Mouse (Mus musculus): ENCODE measurements around the gene Polr3e. TPM values are rescaled to one million over a fixed set of nuclear protein-coding genes. Genes with fewer than 3 reads are reported as not detected.

Polr3e gene
- 26.9 and 30.3 TPM in 2 replicates for total RNA-seq (2017)

GRCm38 (mm10) chr7:120917592-120918461 is at the start of gene Polr3e:
TSS of gene Polr3e (plus strand) at chr7:120917744.
- peak; percentile 90 for ATAC-seq (replicated peaks; ENCODE audit: low read depth, poor library complexity, severe bottlenecking)

GRCm38 (mm10) chr7:120869883-120870282 is 47.7 kb upstream of the Polr3e start:
- no peak for ATAC-seq (replicated peaks; ENCODE audit: low read depth, poor library complexity, severe bottlenecking)

DNA sequence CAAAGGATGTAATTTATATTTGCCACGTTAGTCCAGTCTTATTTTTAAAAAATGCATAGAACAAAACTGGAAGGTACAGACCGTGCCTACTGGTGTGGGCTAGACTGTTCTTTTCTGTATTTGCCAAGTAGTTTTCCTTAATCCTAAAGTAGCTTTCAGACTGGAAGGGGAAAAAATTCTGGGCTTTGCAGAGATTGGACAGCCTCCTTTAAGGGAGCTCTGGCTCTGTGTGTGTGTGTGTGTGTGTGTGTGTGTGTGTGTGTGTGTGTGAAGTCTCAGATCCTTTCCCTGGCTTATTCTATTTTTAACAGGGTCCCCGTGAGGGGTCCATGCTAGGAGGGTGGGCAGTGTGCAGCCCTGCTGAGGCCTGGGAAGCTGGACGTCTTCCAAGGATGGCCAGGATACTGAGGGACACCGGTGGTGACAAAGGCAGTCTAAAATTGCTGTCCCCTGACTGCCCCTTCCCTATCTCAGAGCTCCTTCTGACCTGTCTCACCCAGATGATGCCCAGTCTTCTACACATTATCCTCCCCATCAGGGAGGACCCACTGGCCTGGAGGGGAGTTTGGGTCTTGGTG is 47.0 kb upstream of the Polr3e start:
- ATAC-seq (replicated peaks; ENCODE audit: low read depth, poor library complexity, severe bottlenecking) = no peak

- ATAC-seq (replicated peaks; ENCODE audit: low read depth, poor library complexity, severe bottlenecking) = no peak
These were observed 44.5 kb upstream of the Polr3e start for GRCm38 (mm10) chr7:120873083-120873482.

GRCm38 (mm10) chr7:120874021-120874420 is 43.5 kb upstream of the Polr3e start:
- ATAC-seq (replicated peaks; ENCODE audit: low read depth, poor library complexity, severe bottlenecking) = no peak

DNA sequence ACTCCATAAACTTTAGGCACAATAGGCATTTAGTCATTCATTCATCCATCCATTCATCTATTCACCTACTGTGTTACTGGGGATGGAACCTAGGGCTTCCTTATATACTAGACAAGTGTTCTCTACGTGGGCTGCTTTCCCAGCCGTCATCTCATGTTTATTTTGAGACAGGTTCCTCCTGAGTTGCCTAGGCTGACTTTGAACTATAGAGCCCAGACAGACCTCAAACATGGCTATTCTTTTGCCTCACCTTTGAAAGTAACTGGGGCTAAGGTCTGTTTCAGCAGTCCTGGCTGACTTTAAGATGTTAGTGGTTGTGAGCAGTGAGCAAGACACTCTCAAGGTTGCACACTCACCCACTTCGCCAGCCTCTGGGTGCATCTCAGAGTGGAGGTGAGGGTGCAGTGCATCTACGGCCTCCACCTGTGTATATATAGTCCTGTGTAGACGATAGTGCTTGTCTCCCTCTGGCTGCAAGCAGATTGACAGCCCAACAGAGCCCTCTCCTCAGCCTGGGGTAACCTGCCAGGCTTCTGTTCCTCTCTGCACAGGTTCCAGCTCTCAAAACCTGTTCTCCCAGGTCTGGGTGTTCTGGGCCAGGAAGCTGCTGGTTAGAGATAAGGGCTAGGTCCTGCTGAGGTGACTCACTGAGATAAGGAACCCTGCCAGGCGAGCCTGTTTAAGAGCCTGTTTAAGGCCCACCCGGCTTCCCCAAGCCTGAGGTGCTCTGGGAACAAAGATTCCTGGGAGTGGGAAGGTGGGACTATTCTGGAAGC is 42.6 kb upstream of the Polr3e start:
- peak; percentile 88 for ATAC-seq (replicated peaks; ENCODE audit: low read depth, poor library complexity, severe bottlenecking)

DNA sequence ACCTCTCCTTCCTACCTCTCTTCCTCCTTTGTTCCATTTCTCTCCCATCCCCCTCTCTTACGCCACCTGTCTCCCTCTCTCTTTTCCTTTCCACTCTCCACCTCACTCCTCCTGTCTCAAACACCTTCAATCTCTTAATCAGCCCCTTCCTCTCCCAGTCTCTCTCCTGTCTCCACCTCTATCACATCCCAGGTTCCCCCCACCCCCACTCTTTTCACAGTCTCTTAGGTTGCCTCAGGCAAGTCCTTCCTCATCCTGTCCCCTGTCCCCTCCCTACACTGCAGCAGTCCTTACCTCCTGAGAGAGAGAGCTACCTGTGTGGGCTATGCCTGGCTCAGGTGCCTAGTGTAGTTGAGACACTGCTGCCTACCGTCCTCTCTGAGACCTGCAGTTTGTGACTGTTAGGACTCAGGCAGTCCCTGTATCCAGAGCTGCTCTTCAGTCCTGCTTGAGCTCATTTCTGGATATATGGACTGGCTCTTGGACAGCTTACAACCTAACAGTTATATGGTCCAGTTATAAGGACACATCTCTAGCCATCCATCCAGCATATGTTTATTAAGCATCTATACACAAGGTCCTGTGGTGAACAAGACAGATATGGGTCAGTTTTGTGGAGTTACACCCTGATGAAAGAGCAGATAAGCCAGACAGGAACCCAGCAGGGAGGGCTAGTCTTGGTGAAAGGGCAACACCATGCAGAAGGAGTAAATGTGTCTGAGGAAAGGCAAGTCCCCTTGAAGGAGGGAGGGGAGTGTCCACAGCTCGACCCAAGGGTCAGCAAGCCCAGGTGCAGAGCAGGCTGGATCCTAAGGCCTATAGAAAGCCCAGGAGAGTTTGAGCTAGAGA is 41.8 kb upstream of the Polr3e start:
- no peak; the same call in 1 of the 2 replicates for ATAC-seq (replicated peaks; ENCODE audit: low read depth, poor library complexity, severe bottlenecking)

DNA sequence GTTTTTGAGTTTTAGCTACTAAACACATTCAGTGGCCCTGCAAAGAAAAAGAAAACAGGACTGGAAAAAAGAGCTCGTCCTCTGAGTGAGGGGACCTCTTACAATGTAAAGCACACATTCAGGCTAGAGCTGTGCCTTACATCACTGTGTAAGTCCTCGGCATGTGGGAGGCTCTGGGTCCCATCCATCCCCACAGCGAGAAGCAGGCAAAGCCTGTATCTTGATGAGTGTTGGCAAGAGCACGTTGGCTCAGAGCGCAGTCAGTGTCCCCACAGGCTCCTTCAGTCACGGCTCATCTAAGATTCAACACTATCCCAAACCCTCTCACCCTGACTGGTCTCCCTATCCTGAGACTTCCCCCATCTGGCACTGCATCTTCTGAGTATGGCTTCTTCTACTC is 39.3 kb upstream of the Polr3e start:
- no peak for ATAC-seq (replicated peaks; ENCODE audit: low read depth, poor library complexity, severe bottlenecking)

- ATAC-seq (replicated peaks; ENCODE audit: low read depth, poor library complexity, severe bottlenecking) = peak; percentile 15
These were observed 37.6 kb upstream of the Polr3e start for GRCm38 (mm10) chr7:120879972-120880371.

DNA sequence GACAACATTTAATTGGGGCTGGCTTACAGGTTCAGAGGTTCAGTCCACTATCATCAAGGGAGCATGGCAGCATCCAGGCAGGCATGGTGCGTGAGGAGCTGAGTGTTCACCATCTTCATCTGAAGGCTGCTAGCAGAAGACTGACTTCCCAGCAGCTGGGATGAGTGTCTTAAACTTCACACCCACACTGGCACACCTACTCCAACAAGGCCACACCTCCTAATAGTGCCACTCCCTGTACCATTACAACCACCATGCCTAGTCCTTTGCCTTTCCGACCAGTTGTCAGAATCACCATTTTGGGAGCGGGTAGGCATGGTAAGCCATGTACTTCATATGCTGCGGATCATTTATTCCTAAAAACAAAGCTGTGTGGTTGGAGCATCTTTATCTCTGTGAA is 36.8 kb upstream of the Polr3e start:
- no peak for ATAC-seq (replicated peaks; ENCODE audit: low read depth, poor library complexity, severe bottlenecking)

GRCm38 (mm10) chr7:120881451-120881850 is 36.1 kb upstream of the Polr3e start:
- ATAC-seq (replicated peaks; ENCODE audit: low read depth, poor library complexity, severe bottlenecking) = 0 out of 2 replicates have a peak, but pooled peaks have one; percentile 29

- ATAC-seq (replicated peaks; ENCODE audit: low read depth, poor library complexity, severe bottlenecking) = no peak
These were observed 34.9 kb upstream of the Polr3e start for GRCm38 (mm10) chr7:120882674-120883073.

DNA sequence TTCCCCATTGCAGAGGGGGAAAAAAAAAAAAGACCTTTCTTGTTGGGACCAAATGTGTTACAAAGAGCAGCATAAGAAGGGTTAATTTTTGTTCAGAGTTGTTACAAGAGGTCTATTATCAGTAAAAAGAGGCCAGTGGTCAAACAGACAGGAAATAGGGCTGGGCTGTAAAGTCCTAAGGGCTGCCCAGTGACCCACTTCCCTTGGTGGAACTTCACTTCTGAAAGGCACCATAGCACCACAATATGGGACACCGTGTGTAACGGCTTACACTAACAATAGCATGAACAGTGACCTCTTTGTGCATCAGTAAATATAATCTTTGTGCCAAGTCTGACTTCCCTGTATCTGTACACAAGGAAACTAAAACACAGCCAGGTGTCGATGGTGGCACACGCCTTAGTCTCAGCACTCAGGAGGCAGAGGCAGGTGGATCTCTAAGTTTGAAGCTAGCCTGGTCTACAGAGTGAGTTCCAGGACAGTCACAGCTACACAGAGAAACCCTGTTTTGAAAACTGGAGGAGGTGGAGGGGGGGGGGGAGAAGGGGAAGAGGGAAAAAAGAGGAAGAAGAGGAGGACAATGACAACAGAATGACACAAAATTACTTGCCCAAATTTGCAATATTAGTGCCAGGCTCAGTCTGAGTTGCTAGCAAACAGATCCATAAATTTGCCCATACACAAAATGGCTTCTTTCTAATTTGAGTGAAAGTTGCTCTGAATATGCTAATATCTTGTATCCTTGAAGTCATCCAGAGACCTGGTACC is 33.8 kb upstream of the Polr3e start:
- ATAC-seq (replicated peaks; ENCODE audit: low read depth, poor library complexity, severe bottlenecking) = peak; percentile 20; the same call in 1 of the 2 replicates

- no peak for ATAC-seq (replicated peaks; ENCODE audit: low read depth, poor library complexity, severe bottlenecking)
These were observed 32.8 kb upstream of the Polr3e start for GRCm38 (mm10) chr7:120884746-120885145.

- no peak for ATAC-seq (replicated peaks; ENCODE audit: low read depth, poor library complexity, severe bottlenecking)
These were observed 24.4 kb upstream of the Polr3e start for GRCm38 (mm10) chr7:120893123-120893522.

GRCm38 (mm10) chr7:120897054-120897453 is 20.5 kb upstream of the Polr3e start:
- ATAC-seq (replicated peaks; ENCODE audit: low read depth, poor library complexity, severe bottlenecking) = no peak

DNA sequence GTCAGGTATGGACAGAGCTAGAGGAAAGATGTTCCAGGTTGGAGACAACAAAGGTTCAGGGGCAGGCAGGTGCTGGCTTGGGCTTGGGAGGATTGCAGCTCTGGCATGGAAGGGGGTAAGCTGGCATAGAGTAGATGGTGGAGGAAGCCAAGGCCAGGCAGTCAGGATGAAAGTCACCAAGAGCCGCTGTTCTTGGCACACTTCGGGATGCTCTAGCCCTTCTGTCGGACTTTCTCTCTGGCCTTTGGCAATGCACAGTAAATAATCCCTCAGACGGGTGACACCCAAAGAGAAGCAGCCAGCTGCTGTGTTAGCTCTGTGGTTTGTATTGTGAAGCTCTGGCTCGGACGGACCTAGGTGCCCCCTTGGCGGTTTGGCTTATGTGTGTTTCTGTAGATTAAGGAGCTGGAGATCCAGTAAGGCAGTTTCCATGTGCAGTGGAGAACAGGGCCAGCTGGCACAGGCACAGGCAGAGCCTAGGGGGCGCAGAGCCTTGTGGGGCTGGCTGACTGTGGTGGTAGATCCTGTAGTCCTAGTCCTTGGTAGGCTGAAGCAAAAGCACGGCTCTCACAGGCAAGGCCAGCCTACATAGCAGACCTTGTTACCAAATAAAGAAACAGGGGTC is 19.7 kb upstream of the Polr3e start:
- no peak for ATAC-seq (replicated peaks; ENCODE audit: low read depth, poor library complexity, severe bottlenecking)

GRCm38 (mm10) chr7:120900191-120900590 is 17.4 kb upstream of the Polr3e start:
- no peak for ATAC-seq (replicated peaks; ENCODE audit: low read depth, poor library complexity, severe bottlenecking)

DNA sequence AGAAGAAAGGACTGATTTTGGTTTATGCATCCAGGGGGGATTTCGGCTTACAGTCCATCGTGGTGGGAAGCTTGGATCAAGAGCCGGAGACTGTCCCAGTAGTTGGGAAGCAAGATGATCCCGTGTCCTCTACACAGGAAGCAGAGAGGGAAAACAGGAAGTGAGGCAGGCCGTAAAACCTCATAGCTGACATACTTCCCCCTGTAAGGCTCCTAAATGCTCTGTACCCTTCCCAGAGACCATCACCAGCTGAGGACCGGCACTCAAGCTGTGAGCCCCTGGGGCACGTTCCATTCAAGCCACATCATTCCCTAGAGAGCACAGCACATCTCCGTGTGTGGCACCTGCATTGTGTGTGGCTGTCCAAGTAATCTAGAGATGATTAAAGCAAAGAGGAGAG is 15.8 kb upstream of the Polr3e start:
- peak; percentile 47 for ATAC-seq (replicated peaks; ENCODE audit: low read depth, poor library complexity, severe bottlenecking)
